Mouse (Mus musculus) spleen, adult 2 months (tissue): ENCODE data around the gene Prrc2a. TPM values are rescaled to one million over a fixed set of nuclear protein-coding genes. Genes with fewer than 3 reads are reported as not detected.

Experiments
- DNase-seq, 2 experiments: peaks; one replicate each; pipeline versions ENCODE4 v3.0.0 to v3.0.0-alpha.2; 2012 to 2021; ENCODE audit warnings: low spot score in 2 of 2, low read depth in 1 of 2
- H3K27ac ChIP-seq: fragments of 200-500 bp; 2 replicates; pipeline ENCODE4 v1.5.1; 2012; ENCODE audit warnings: low read length, inconsistent platforms; ENCODE audit not compliant: insufficient read depth
- H3K27me3 ChIP-seq: fragments of 200-500 bp; 2 replicates; pipeline ENCODE4 v1.6.1; 2012; ENCODE audit warnings: mild to moderate bottlenecking, moderate library complexity, low read length, inconsistent platforms; ENCODE audit not compliant: control insufficient read depth, insufficient read depth
- H3K36me3 ChIP-seq: fragments of 200-500 bp; 2 replicates; pipeline ENCODE4 v1.6.1; 2012; ENCODE audit warnings: mild to moderate bottlenecking, low read length, inconsistent platforms; ENCODE audit not compliant: control insufficient read depth, insufficient read depth
- H3K4me1 ChIP-seq: fragments of 200-500 bp; 2 replicates; pipeline ENCODE4 v1.6.1; 2011; ENCODE audit warnings: inconsistent platforms; ENCODE audit not compliant: control insufficient read depth, insufficient read depth, insufficient read length
- H3K4me3 ChIP-seq: fragments of 200-500 bp; 2 replicates; pipeline ENCODE4 v1.5.1; 2011; ENCODE audit warnings: mild to moderate bottlenecking, inconsistent platforms; ENCODE audit not compliant: insufficient read depth, insufficient read length; ENCODE audit errors: extremely low read depth
- CTCF ChIP-seq: fragments of 200-500 bp; IDR thresholded peaks from 2 replicates; pipeline ENCODE4 v1.5.1; 2011; ENCODE audit warnings: mild to moderate bottlenecking, inconsistent platforms; ENCODE audit not compliant: insufficient read depth, insufficient read length, insufficient replicate concordance; ENCODE audit errors: extremely low read depth
- POLR2A ChIP-seq: fragments of 200-500 bp; IDR thresholded peaks from 2 replicates; pipeline ENCODE4 v1.6.1; 2011; ENCODE audit warnings: low read depth, low read length, inconsistent platforms
- WGBS: fragments of 180-500 bp; shearing (Covaris S2); methylation state at CpG from one replicate; pipeline ENCODE4 v1.1.7; 2018; 5-methylcytosine and 5-hydroxymethylcytosine counted together
- polyA plus RNA-seq: library from polyadenylated mRNA; depleted of rRNA; stranded (reverse); fragments of >200 nt; gene quantifications from 2 replicates; pipeline ENCODE4 v1.2.3, GENCODE M21; 2012; rRNA removed

Gene Prrc2a
- polyA plus RNA-seq, 1 experiment: 362 TPM

DNA sequence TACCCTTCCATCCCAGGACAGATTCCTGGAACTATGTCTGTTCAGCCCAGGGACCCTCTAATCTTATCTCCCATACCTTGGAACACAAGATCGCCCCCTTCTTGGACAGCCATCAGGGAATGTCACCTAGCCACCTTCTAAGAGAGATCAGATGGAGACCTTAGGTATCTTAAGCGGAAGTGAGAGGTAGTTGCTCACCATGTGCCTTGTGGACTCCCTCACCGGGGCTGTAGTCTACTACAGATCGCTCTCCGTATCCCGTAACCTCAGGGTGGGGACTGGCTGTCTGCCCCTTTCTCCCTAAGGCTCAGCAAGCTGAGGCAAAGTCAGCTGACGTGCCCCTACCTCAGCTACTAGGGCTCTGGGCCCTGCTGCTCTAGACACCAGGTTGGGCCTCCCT is 60.6 kb downstream of the Prrc2a start:
- no peak overlapping the region for H3K27ac ChIP-seq
- peaks cover 28% of the 10 kb centered on the region for H3K36me3 ChIP-seq
- 89% methylated on average over 7 of the region's 7 CpGs for WGBS

DNA sequence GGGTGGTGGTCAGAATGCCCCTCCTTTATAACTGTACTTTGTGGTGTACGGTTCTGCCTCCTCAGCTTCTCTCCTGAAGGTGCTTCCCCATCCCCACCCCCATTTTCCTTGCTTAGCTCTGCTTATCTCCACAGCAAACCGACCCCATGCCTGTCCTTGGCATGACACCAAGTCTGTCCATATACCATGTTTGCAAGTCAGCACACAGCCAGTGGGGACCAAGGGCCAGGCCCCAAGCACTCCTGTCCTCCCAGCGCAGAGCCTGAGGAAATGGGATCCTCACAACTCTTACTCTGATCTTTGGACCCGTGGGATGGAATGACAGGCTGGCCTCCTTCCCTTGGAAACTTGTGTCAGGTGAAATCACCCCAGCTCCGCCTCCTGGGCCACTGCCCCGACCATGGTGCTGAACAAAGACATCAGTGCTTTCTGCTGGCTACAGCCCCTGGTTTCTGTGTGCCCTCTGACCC is 61.4 kb downstream of the Prrc2a start:
- Histone ChIP-seq H3K4me3 (no peak overlapping the region), H3K4me1 (no peaks in the 10 kb centered on the region), H3K27me3 (no peaks in the 10 kb centered on the region), H3K27ac (no peak overlapping the region), H3K36me3 (peaks cover 34% of the 10 kb centered on the region)
- TF ChIP-seq POLR2A (no peak), CTCF (no peak)
- DNase-seq: no peak
- WGBS: 69% methylated on average over 6 of the region's 6 CpGs

More for the DNA sequence above, 60.6 kb downstream of the Prrc2a start:
- TF ChIP-seq POLR2A (no peak), CTCF (no peak)
- Histone ChIP-seq H3K4me1 (no peaks in the 10 kb centered on the region), H3K4me3 (no peak overlapping the region), H3K27me3 (no peaks in the 10 kb centered on the region)
- no peak for DNase-seq

DNA sequence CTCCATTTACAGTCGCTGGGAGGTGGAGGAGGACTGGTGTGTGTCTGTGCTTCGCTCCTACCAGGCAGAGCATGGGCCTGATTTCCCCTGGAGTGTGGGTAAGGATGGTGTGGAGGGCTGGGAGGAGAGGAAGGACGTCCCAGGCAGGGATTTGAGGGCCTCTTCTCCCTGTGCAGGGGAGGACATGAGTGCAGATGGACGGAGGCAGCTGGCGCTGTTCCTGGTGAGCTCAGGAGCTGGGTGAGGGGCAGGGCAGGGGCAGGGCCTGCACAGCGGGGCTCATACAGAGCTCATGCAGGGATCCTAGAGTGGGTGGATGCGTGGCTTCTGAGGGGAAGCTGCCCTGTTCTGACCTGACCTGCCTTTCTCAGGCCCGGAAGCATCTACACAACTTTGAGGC is 62.4 kb downstream of the Prrc2a start:
- H3K27me3 ChIP-seq: no peaks in the 10 kb centered on the region
- no peak overlapping the region for H3K4me3 ChIP-seq
- peaks cover 36% of the 10 kb centered on the region for H3K36me3 ChIP-seq
- H3K27ac ChIP-seq: no peak overlapping the region
- DNase-seq: no peak
- 88% methylated on average over 8 of the region's 8 CpGs for WGBS
- TF ChIP-seq POLR2A (no peak), CTCF (no peak)
- H3K4me1 ChIP-seq: no peaks in the 10 kb centered on the region

GRCm38 (mm10) chr17:35101161-35101560 is 63.5 kb downstream of the Prrc2a start:
- no peak for DNase-seq
- H3K4me1 ChIP-seq: no peaks in the 10 kb centered on the region
- TF ChIP-seq CTCF: no peak
- TF ChIP-seq POLR2A: no peak
- WGBS: 94% methylated on average over 11 of the region's 11 CpGs
- H3K27ac ChIP-seq: no peak overlapping the region
- H3K36me3 ChIP-seq: peaks cover 46% of the 10 kb centered on the region
- no peaks in the 10 kb centered on the region for H3K27me3 ChIP-seq
- H3K4me3 ChIP-seq: no peak overlapping the region

GRCm38 (mm10) chr17:35100196-35100765 is 64.4 kb downstream of the Prrc2a start:
- no peak overlapping the region for H3K4me3 ChIP-seq
- no peaks in the 10 kb centered on the region for H3K27me3 ChIP-seq
- no peaks in the 10 kb centered on the region for H3K4me1 ChIP-seq
- TF ChIP-seq CTCF: no peak
- DNase-seq: no peak
- peaks cover 47% of the 10 kb centered on the region for H3K36me3 ChIP-seq
- WGBS: 88% methylated on average over 10 of the region's 10 CpGs
- no peak overlapping the region for H3K27ac ChIP-seq

Other genes starting within 250 kb of the Prrc2a start
- gene Neu1, start 233.6 kb downstream of the Prrc2a start, polyA plus RNA-seq: 45.8 and 47.5 TPM in 2 replicates
- 7.6 and 12.5 TPM in 2 replicates for gene Hspa1b, start 205.7 kb downstream of the Prrc2a start, polyA plus RNA-seq
- gene Gm20481, start 195.0 kb downstream of the Prrc2a start, polyA plus RNA-seq: not detected in 2 replicates
- gene Hspa1a, start 192.7 kb downstream of the Prrc2a start, polyA plus RNA-seq: 4.2 and 6.7 TPM in 2 replicates
- 0.05 and 0.06 TPM in 2 replicates for gene Hspa1l, start 192.2 kb downstream of the Prrc2a start, polyA plus RNA-seq
- gene Lsm2, start 183.0 kb downstream of the Prrc2a start, polyA plus RNA-seq: 60.7 and 65.2 TPM in 2 replicates
- 489 and 697 TPM in 2 replicates for gene Vars, start 163.9 kb downstream of the Prrc2a start, polyA plus RNA-seq
- gene Vwa7, start 148.3 kb downstream of the Prrc2a start, polyA plus RNA-seq: 0.72 and 0.90 TPM in 2 replicates
- gene Sapcd1, start 136.9 kb downstream of the Prrc2a start, polyA plus RNA-seq: 7.3 and 14.7 TPM in 2 replicates
- 8.6 and 9.5 TPM in 2 replicates for gene Msh5, start 118.2 kb downstream of the Prrc2a start, polyA plus RNA-seq
- gene Clic1, start 114.9 kb downstream of the Prrc2a start, polyA plus RNA-seq: 123 and 134 TPM in 2 replicates
- 18.4 and 18.9 TPM in 2 replicates for gene Ddah2, start 105.9 kb downstream of the Prrc2a start, polyA plus RNA-seq
- 0.47 and 0.59 TPM in 2 replicates for gene Ly6g6c, start 99.5 kb downstream of the Prrc2a start, polyA plus RNA-seq
- 4.8 and 5.6 TPM in 2 replicates for gene Mpig6b, start 98.7 kb downstream of the Prrc2a start, polyA plus RNA-seq
- gene Ly6g6e, start 88.0 kb downstream of the Prrc2a start, polyA plus RNA-seq: 0.31 and 0.39 TPM in 2 replicates
- gene Ly6g6d, start 86.8 kb downstream of the Prrc2a start, polyA plus RNA-seq: 1.3 and 1.8 TPM in 2 replicates
- gene Ly6g6f, start 79.3 kb downstream of the Prrc2a start, polyA plus RNA-seq: 7.8 and 9.7 TPM in 2 replicates
- 119 and 154 TPM in 2 replicates for gene Abhd16a, start 75.6 kb downstream of the Prrc2a start, polyA plus RNA-seq
- not detected in 2 replicates for gene Ly6g5c, start 56.6 kb downstream of the Prrc2a start, polyA plus RNA-seq
- gene Ly6g5b, start 49.5 kb downstream of the Prrc2a start, polyA plus RNA-seq: 2.4 and 2.9 TPM in 2 replicates
- 20.9 and 29.9 TPM in 2 replicates for gene Gpank1, start 43.4 kb downstream of the Prrc2a start, polyA plus RNA-seq
- gene Csnk2b, start 42.8 kb downstream of the Prrc2a start, polyA plus RNA-seq: 176 and 238 TPM in 2 replicates
- 6.8 and 10.0 TPM in 2 replicates for gene D17H6S53E, start 38.5 kb downstream of the Prrc2a start, polyA plus RNA-seq
- gene Apom, start 32.8 kb downstream of the Prrc2a start, polyA plus RNA-seq: 0.12 and 0.18 TPM in 2 replicates
- gene Bag6, start 29.7 kb downstream of the Prrc2a start, polyA plus RNA-seq: 166 and 202 TPM in 2 replicates
- 8.3 and 10.2 TPM in 2 replicates for gene Aif1, start 11.2 kb upstream of the Prrc2a start, polyA plus RNA-seq
- 109 and 112 TPM in 2 replicates for gene Lst1, start 23.5 kb upstream of the Prrc2a start, polyA plus RNA-seq
- 531 and 756 TPM in 2 replicates for gene Ltb, start 29.5 kb upstream of the Prrc2a start, polyA plus RNA-seq
- 7.5 and 13.2 TPM in 2 replicates for gene Tnf, start 37.1 kb upstream of the Prrc2a start, polyA plus RNA-seq
- 24.8 and 26.8 TPM in 2 replicates for gene Lta, start 40.5 kb upstream of the Prrc2a start, polyA plus RNA-seq
- gene Gm16181, start 55.9 kb upstream of the Prrc2a start, polyA plus RNA-seq: 0.34 TPM in 1 of 2 replicates, not detected in the other
- 5.0 TPM in 2 replicates for gene Atp6v1g2, start 68.8 kb upstream of the Prrc2a start, polyA plus RNA-seq
- gene Nfkbil1, start 70.9 kb upstream of the Prrc2a start, polyA plus RNA-seq: 16.9 and 29.1 TPM in 2 replicates
- gene Ddx39b, start 76.8 kb upstream of the Prrc2a start, polyA plus RNA-seq: 284 and 323 TPM in 2 replicates
- 1,148 and 1,488 TPM in 2 replicates for gene H2-D1, start 97.8 kb upstream of the Prrc2a start, polyA plus RNA-seq
- not detected in 2 replicates for gene H2-Q1, start 155.5 kb upstream of the Prrc2a start, polyA plus RNA-seq
- gene H2-Q2, start 177.3 kb upstream of the Prrc2a start, polyA plus RNA-seq: 0.48 and 0.58 TPM in 2 replicates
- gene H2-Q4, start 214.7 kb upstream of the Prrc2a start, polyA plus RNA-seq: 249 and 304 TPM in 2 replicates